Mouse (Mus musculus) forebrain, embryonic 15.5 days (tissue): ENCODE measurements around the gene Prdm10. TPM values are rescaled to one million over a fixed set of nuclear protein-coding genes. Genes with fewer than 3 reads are reported as not detected.

Experiments
- ATAC-seq: fragments of 200-750 bp; cut with Nextera tagmentation; replicated peaks from 2 replicates; pipeline ENCODE4 v1.8.0; 2017; ENCODE audit warnings: mild to moderate bottlenecking, moderate TSS enrichment, moderate library complexity
- H3K27ac ChIP-seq: fragments of 300-500 bp; sonication (generic); replicated peaks from 2 replicates; pipeline ENCODE4 v1.5.1; 2015; ENCODE audit warnings: mild to moderate bottlenecking, inconsistent platforms
- H3K27me3 ChIP-seq: fragments of 300-500 bp; sonication (generic); 2 replicates; pipeline ENCODE4 v1.6.1; 2015; ENCODE audit warnings: inconsistent platforms
- H3K36me3 ChIP-seq: fragments of 300-500 bp; sonication (generic); 2 replicates; pipeline ENCODE4 v1.6.1; 2015; ENCODE audit warnings: mild to moderate bottlenecking, inconsistent platforms
- H3K4me1 ChIP-seq: fragments of 300-500 bp; sonication (generic); 2 replicates; pipeline ENCODE4 v1.6.1; 2015; ENCODE audit warnings: inconsistent platforms
- H3K4me2 ChIP-seq: fragments of 300-500 bp; sonication (generic); replicated peaks from 2 replicates; pipeline ENCODE4 v1.6.1; 2015; ENCODE audit warnings: mild to moderate bottlenecking, inconsistent platforms
- H3K4me3 ChIP-seq: fragments of 300-500 bp; sonication (generic); 2 replicates; pipeline ENCODE4 v1.5.1; 2015; ENCODE audit warnings: mild to moderate bottlenecking, inconsistent platforms
- H3K9ac ChIP-seq: fragments of 300-500 bp; sonication (generic); replicated peaks from 2 replicates; pipeline ENCODE4 v1.6.1; 2015; ENCODE audit warnings: mild to moderate bottlenecking, inconsistent platforms
- H3K9me3 ChIP-seq: fragments of 300-500 bp; sonication (generic); 2 replicates; pipeline ENCODE4 v1.6.1; 2016; ENCODE audit warnings: inconsistent platforms
- WGBS: fragments of 180-500 bp; shearing (Covaris S2); methylation state at CpG from one replicate; pipeline ENCODE4 v1.1.7; 2015; ENCODE audit warnings: mixed read lengths; 5-methylcytosine and 5-hydroxymethylcytosine counted together
- polyA plus RNA-seq: library from polyadenylated mRNA; unstranded; fragments of >200 nt; fragmentation: Nextera tagmentation; extraction: Ambion mirVana; gene quantifications from 2 replicates; pipeline ENCODE4 v1.2.1, GENCODE M21; 2015

Gene Prdm10
- 10.2 and 10.4 TPM in 2 replicates for polyA plus RNA-seq

DNA sequence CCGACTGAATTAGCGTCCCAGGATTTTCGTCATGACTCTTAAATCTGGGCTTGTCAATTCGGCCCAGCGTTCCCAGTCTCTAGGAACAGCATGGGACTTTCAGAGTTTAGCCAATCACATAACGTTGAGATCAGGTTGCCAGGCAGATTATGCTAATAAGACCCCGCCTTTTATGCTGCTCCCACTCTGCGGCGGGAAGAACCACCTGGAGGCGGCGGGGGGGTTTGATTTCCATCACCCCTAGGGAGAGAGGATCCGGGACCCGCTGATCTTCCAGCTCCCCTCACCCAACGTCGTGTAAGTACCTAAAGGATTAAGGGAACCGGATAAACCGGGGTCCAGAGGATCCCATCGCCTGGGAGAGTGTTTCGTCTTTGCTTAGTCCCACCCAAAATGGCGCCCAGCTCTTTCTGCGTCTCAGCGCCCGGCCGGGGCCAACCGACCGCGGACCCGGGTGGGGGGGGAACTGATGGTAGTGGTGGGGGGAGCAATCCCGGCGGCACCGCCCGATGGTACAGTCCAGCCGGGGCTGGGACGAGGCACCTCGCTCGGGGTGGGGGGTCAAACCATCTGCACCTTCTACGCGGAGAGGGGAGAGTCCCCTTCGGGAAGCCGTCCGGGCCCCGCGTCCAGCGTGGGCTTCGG, at the start of gene Prdm10:
Gene Prdm10, plus strand, starts transcription at position 173 of the 645 bp plus-strand sequence.
- H3K9ac ChIP-seq: peak within 1 kb of the TSS; percentile 100
- no peaks in the 10 kb centered on the region for H3K27me3 ChIP-seq
- no peaks in the 10 kb centered on the region for H3K36me3 ChIP-seq
- no peaks in the 10 kb centered on the region for H3K9me3 ChIP-seq
- peak; percentile 94 for ATAC-seq
- H3K4me3 ChIP-seq: peak within 1 kb of the TSS; percentile 96
- peak within 1 kb of the TSS; percentile 100 for H3K27ac ChIP-seq
- H3K4me2 ChIP-seq: peak within 1 kb of the TSS; percentile 81
- WGBS: 0% methylated on average over 38 of the region's 45 CpGs
- H3K4me1 ChIP-seq: peaks cover 30% of the 10 kb centered on the region

DNA sequence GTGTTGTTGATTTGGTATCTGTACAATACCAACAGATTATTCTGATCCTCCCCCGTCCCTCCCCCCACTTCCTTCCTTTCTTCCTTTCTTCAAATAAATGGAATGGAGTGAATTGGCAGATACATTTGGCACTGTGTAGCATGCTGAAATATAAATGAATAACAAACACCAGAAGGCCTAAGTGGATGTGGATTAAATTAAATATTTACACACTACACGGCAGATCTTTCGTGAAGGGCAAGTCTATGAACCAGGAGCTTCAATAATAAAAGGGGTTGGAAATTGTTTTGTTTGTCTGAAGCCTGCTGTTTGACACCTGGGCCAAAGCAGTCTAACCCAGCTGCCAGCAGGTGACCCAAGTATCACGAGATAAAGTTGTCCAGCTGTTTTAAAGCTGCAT, 45.3 kb upstream of the Prdm10 start:
- Histone ChIP-seq H3K4me1 (0 out of 2 replicates have a peak, but pooled peaks cover 7% of the 10 kb centered on the region), H3K4me3 (no peak overlapping the region), H3K27me3 (no peaks in the 10 kb centered on the region), H3K36me3 (no peaks in the 10 kb centered on the region), H3K9ac (no peak overlapping the region), H3K4me2 (no peak overlapping the region), H3K9me3 (no peaks in the 10 kb centered on the region), H3K27ac (no peak overlapping the region)
- ATAC-seq: no peak
- 54% methylated on average over 4 of the region's 4 CpGs for WGBS

DNA sequence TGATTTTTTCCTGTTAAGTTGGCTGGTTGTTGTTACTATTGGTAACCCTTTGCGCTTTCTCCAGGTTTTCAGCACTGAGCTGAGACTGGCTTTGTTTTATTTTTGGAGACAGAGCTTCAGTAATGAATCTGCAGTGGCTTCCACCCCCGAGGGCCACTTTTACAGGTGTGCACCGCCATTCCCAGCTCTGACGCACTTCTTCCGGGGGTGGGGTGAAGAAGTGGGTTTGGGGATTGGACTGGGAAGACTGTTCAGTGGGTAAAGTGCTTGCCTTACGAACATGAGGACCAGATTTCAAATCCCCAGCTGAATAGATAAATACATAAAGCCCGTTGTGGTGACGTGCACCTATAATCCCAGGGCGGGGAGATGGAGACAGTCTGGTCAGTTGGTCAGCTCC, 44.8 kb upstream of the Prdm10 start:
- 0 out of 2 replicates have a peak, but pooled peaks cover 7% of the 10 kb centered on the region for H3K4me1 ChIP-seq
- no peak overlapping the region for H3K4me2 ChIP-seq
- no peak overlapping the region for H3K4me3 ChIP-seq
- H3K9me3 ChIP-seq: no peaks in the 10 kb centered on the region
- no peak overlapping the region for H3K27ac ChIP-seq
- H3K9ac ChIP-seq: no peak overlapping the region
- H3K36me3 ChIP-seq: no peaks in the 10 kb centered on the region
- H3K27me3 ChIP-seq: no peaks in the 10 kb centered on the region
- WGBS: 88% methylated on average over 9 of the region's 9 CpGs
- no peak for ATAC-seq

DNA sequence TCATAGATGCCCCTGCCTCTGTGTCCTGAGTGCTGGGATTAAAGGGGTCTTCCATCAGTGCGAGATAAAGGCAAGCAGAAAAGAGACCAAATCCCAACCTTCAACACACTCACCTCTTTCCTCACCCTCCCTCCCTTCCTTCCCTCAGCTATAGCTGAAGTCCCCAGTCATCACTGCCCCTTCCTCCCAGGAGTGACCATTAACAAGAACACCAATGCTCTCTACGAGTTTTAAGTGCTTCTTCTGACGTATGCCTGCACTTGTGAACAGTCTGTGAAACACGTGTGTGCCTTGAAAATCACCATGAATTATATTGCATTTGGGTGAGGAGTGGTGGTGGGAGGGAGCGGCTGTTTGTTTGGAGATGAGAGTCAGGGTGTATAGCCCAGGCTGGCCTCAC, 44.3 kb upstream of the Prdm10 start:
- H3K36me3 ChIP-seq: no peaks in the 10 kb centered on the region
- WGBS: 79% methylated on average over 5 of the region's 5 CpGs
- no peak for ATAC-seq

DNA sequence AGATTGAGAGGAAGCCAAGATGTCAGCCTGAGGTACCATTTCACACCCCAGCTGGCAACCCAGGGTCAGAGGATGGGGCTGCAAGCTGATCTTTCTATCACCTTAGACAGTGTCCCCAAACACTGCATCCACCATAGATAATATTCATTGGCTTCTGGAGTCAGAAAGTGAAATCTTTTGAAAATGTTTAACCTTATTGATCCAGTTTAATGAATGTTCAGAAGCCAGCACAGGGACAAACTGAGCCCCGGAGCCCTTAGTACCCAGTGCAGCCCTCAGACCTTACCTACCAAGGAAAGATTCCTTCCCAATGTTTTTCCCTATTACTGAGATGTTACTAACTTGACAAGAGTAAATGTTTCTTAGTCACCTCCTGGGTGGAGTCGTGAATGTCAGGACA, 41.8 kb upstream of the Prdm10 start:
- Histone ChIP-seq H3K4me3 (no peak overlapping the region), H3K36me3 (no peaks in the 10 kb centered on the region)

More for the DNA sequence above, 44.3 kb upstream of the Prdm10 start:
- no peak overlapping the region for H3K4me3 ChIP-seq
- no peaks in the 10 kb centered on the region for H3K9me3 ChIP-seq
- H3K9ac ChIP-seq: no peak overlapping the region
- no peak overlapping the region for H3K4me2 ChIP-seq
- H3K27me3 ChIP-seq: no peaks in the 10 kb centered on the region
- no peak overlapping the region for H3K27ac ChIP-seq
- H3K4me1 ChIP-seq: 0 out of 2 replicates have a peak, but pooled peaks cover 7% of the 10 kb centered on the region

DNA sequence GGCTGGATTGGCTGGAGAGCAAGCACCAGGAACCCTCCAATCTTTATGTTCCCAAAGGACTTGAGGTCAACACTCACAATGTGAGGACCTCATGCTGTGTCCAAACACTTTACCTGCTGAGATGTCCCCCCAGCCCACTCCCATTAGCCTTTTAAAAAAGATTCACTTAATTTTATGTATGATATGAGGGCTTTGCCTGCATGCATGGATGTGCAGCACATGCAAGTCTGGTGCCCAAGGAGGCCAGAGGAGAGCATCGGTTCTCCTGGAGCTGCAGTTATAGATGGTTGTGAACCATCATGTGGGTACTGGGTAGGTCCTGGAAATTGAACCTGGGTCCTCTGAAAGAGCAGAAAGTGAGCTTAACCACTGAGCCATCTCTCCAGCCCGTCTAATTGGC, 40.8 kb upstream of the Prdm10 start:
- no peaks in the 10 kb centered on the region for H3K27me3 ChIP-seq
- no peak overlapping the region for H3K4me3 ChIP-seq
- no peaks in the 10 kb centered on the region for H3K9me3 ChIP-seq
- 88% methylated on average over 2 of the region's 2 CpGs for WGBS
- 0 out of 2 replicates have a peak, but pooled peaks cover 4% of the 10 kb centered on the region for H3K4me1 ChIP-seq
- ATAC-seq: no peak
- no peak overlapping the region for H3K4me2 ChIP-seq
- no peak overlapping the region for H3K27ac ChIP-seq
- H3K9ac ChIP-seq: no peak overlapping the region
- no peaks in the 10 kb centered on the region for H3K36me3 ChIP-seq

More for the DNA sequence above, 41.8 kb upstream of the Prdm10 start:
- Histone ChIP-seq H3K9me3 (no peaks in the 10 kb centered on the region), H3K9ac (no peak overlapping the region), H3K27ac (no peak overlapping the region), H3K4me1 (0 out of 2 replicates have a peak, but pooled peaks cover 4% of the 10 kb centered on the region), H3K4me2 (no peak overlapping the region), H3K27me3 (no peaks in the 10 kb centered on the region)
- ATAC-seq: no peak
- 89% methylated on average over 2 of the region's 2 CpGs for WGBS

DNA sequence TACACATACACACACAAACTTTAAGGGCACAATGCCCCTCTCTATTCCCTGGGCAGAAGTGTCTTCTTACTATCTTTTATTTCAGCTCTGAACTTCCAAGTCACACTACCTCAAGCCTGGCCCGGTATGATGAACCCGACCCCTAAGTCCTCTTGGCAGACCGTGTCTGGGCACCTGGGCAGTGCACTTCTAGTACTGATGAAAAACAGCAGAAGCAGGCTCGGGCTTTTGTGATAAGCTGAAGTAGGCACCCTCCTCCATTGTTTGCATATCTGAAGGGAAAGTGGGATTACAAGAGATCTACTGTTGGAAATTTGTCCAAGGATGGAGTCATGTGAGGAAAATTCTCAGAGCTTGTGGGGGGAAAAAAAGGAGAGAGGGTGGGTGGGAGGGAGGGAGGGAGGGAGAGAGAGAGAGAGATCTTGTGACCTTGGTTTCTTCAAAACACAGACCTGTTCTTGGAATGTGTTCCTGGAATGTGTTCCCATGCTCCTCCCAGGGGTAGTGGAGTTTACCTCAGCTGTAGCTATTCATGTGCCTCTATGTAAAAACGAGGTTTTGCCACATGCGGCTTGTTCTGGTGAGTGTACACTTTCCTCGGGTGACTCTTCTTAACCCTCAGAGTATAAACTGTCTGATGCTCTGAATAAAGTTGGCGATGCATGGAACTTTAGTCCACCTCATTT, 39.7 kb upstream of the Prdm10 start:
- no peaks in the 10 kb centered on the region for H3K36me3 ChIP-seq
- no peaks in the 10 kb centered on the region for H3K27me3 ChIP-seq
- H3K9me3 ChIP-seq: no peaks in the 10 kb centered on the region
- no peaks in the 10 kb centered on the region for H3K4me1 ChIP-seq
- no peak overlapping the region for H3K4me3 ChIP-seq
- H3K9ac ChIP-seq: no peak overlapping the region
- WGBS: 83% methylated on average over 8 of the region's 8 CpGs
- H3K4me2 ChIP-seq: no peak overlapping the region
- ATAC-seq: no peak
- H3K27ac ChIP-seq: no peak overlapping the region

DNA sequence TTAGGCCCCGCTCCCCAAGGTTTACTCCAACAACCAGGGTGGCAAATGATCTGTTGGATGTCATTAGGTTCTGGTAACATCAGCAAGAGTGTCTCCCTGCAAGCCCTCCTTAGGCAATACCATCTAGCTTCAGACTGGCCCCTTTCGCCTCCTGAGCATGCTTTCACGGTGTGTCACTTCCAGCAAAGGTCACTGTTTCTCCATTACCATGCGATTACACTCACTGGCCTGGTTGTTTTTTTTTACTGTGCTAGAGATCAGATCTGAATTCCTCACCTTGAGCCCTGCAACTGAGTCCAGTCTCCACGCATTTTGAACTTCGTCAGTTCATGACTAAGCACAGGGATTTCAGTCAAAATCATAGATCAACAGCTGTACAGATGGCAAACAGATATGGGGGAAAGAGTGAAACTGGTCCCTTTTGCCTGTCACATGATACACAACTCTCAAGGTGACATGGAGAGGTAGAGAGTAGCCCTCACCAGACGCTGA, 39.1 kb upstream of the Prdm10 start:
- Histone ChIP-seq H3K4me2 (no peak overlapping the region), H3K27ac (no peak overlapping the region), H3K4me1 (no peaks in the 10 kb centered on the region), H3K27me3 (no peaks in the 10 kb centered on the region), H3K9ac (no peak overlapping the region), H3K9me3 (no peaks in the 10 kb centered on the region), H3K36me3 (no peaks in the 10 kb centered on the region), H3K4me3 (no peak overlapping the region)
- 89% methylated on average over 7 of the region's 7 CpGs for WGBS
- ATAC-seq: no peak

DNA sequence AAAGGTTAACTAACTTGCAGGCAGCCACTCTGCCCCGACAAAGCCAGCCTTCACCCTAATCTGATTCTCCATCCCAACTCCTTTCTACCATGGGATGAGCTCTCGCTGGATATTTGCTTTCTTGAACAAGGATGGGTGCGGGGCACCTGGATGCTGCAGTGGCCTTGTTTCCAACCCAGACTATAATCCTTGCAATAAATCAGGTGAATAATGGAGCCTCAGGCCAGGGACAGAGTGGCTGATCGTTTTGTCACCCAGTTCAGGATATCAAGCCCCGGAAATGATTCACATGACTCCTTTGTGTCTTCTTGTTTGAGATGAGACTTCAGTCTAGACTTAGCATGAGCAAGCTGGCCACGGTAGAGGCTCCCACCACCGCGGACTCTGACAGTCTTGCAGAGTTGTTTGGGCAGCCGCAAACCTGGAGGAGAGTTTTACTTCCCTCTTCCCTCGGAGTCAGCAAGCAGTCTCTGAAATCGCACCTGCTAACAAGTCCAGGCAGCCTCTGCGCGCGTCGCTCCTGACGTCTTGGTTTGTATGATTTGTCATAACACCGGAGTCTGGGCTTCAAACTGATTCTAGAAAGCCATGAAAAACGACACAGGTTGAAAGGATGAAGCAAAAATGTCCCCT, 36.9 kb upstream of the Prdm10 start:
- Histone ChIP-seq H3K27ac (no peak overlapping the region), H3K4me3 (no peak overlapping the region), H3K9me3 (no peaks in the 10 kb centered on the region), H3K27me3 (no peaks in the 10 kb centered on the region), H3K4me2 (no peak overlapping the region), H3K36me3 (no peaks in the 10 kb centered on the region), H3K4me1 (no peaks in the 10 kb centered on the region), H3K9ac (no peak overlapping the region)
- WGBS: 77% methylated on average over 18 of the region's 18 CpGs
- ATAC-seq: no peak

DNA sequence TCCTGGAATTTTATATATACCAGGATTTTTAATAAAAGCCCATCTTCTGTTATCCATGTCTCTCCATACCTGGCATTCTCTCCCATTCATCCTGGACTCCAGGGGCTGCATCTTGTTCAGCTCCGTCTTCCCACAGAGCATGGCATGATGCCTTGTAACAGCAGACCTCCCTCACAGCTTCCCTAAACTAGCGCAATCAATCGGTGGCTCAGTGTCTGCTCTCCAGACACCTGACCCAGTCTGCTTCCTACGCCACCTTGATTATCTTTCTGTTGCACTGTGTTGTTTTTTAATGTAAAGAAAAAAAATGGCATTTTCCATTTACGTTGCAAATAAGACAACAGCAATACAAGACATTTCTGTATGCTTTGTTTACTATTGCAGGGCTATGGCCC, 36.4 kb upstream of the Prdm10 start:
- Histone ChIP-seq H3K9ac (no peak overlapping the region), H3K36me3 (no peaks in the 10 kb centered on the region), H3K4me2 (no peak overlapping the region), H3K27ac (no peak overlapping the region), H3K27me3 (no peaks in the 10 kb centered on the region), H3K4me1 (no peaks in the 10 kb centered on the region), H3K4me3 (no peak overlapping the region), H3K9me3 (no peaks in the 10 kb centered on the region)
- WGBS: 75% methylated on average over 5 of the region's 5 CpGs
- no peak for ATAC-seq

DNA sequence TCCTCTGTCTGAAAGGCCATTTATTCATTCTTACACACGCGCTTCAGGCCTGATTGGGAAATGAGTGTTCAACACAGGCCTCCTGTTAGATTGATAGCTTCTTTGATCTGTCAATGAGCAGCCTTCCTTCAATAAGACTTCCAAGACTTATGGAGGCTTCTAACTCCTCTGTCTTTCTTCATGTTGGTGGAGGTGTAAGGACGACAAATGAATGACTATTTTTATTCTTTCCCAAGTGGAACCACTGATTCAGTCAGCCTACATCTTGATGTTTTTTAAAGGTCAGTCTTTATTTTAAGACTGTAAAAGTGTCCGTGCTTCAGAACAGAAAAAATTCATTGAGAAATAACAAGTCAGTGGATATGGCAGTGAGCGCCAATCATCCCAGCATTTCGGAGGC, 35.3 kb upstream of the Prdm10 start:
- 88% methylated on average over 6 of the region's 6 CpGs for WGBS
- H3K27ac ChIP-seq: no peak overlapping the region

DNA sequence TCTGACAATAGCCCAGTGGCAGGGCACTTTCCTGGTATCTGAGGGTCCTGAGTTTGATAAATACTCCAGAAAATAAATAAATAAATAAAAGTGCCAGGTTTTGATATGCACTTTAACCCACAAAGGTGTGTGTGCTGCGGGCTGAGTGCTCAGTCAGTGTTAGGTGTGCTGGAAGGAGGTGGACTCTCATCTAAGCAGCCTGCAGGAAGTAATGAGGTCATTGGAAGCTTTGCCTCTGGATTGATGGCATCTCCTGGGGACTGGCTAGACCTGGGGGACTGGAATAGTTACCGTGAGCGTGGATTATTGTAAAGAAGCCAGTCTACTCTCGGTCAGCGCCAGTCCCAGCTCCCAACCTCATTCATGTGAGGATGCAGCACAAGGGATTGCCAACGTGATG, 33.9 kb upstream of the Prdm10 start:
- Histone ChIP-seq H3K9me3 (no peaks in the 10 kb centered on the region), H3K36me3 (no peaks in the 10 kb centered on the region), H3K9ac (no peak overlapping the region), H3K4me1 (no peaks in the 10 kb centered on the region), H3K27me3 (no peaks in the 10 kb centered on the region), H3K4me3 (no peak overlapping the region), H3K27ac (no peak overlapping the region), H3K4me2 (no peak overlapping the region)
- 74% methylated on average over 6 of the region's 6 CpGs for WGBS
- no peak for ATAC-seq

More for the DNA sequence above, 35.3 kb upstream of the Prdm10 start:
- no peak overlapping the region for H3K4me3 ChIP-seq
- no peak overlapping the region for H3K9ac ChIP-seq
- H3K27me3 ChIP-seq: no peaks in the 10 kb centered on the region
- no peaks in the 10 kb centered on the region for H3K4me1 ChIP-seq
- H3K4me2 ChIP-seq: no peak overlapping the region
- no peak for ATAC-seq
- H3K36me3 ChIP-seq: no peaks in the 10 kb centered on the region
- no peaks in the 10 kb centered on the region for H3K9me3 ChIP-seq
